Mouse (Mus musculus) brain, adult 10 weeks (tissue): ENCODE data around the gene Gm12184. TPM values are rescaled to one million over a fixed set of nuclear protein-coding genes. Genes with fewer than 3 reads are reported as not detected.

Source experiments
- polyA plus RNA-seq: library from polyadenylated mRNA; stranded (reverse); fragments of 350-450 nt; fragmentation: Illumina TruSeq; extraction: RNeasy Lipid Tissue Mini Kit (QIAGEN cat#74804); gene quantifications from one replicate; pipeline ENCODE4 v1.2.3, GENCODE M21; 2015; ENCODE audit warnings: low read depth, low replicate concordance

Gm12184 gene
- polyA plus RNA-seq, result 11.3 TPM

GRCm38 (mm10) chr11:48825979-48826751, at the start of gene Gm12184, which contains the start of gene Trim7:
TSS of gene Gm12184 (minus strand) at chr11:48826655.
TSS of gene Trim7 (plus strand) at chr11:48826140.

DNA sequence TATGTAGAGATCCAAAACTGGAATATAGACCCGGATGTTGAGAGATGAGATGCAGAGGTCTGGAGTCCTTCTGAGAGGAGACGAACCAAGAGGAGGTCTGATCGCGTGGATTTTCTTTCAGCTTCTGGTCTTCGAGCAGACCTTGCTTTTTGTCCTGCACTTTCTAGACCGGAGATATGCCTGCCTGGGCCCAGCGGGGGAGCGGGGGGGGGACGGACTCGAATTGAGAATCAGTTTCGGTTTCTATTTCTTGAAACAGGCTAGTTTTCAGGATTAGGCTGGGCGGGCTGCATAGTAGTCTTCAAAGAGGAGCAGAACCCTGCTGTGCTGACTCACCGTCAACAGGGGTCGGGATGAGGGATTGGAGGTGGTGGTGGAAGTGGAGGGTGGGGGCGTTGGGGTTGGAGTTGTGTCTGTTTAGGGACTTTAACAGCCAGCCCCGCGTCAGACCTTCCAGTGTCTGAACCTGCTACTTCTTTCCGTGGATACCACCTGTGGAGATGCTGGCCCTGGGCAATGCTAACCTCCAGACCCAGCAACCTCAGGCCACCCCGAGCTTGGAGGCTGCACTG, 44.8 kb upstream of the Gm12184 start, which contains the start of gene Irgm1:
TSS of gene Irgm1 (minus strand) at position 483 of the 572 bp plus-strand sequence.

DNA sequence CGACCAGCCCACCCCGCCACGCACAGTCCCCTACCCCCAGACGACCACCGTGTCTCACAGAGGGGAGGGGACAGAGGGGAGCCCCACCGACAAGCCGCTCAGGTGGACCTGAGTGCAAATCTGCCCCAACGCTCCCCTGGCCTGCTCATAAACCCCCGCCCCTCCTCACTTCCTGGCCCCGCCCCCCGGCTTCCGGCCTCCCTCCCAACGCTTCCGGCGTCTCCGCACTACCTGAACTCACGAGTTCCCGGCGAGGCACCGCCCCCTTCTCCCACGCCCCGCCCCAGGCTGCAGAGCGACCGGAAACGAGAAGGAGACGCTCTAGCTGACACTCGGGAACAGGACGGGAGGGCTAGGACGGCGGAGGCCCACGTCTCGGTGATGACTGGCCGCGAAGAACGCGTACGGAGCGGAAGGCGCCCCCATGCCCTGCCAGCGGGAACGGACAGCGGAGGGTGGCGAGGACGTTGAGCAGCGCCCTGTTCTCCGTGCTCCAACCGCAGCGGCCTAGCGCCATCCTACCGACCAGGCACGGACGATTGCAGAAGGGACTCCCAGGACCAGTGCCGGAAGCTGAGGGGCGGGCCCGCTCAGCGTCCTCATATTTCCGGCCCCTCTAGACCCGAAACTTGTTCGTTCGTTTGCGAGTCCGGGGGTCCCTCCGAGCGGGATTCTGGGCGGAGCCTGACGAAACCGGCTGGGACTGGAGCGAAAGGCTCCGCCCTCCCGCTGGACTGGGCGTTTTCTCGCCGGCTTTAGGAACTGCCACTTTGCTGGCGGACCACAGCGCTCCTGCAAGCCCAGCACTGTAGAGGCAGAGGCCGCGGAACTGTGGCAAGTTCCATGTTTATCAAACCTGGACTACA, 9.4 kb downstream of the Gm12184 start, which contains the start of gene Trim41:
TSS of gene Trim41 (minus strand) at position 554 of the 866 bp plus-strand sequence.

GRCm38 (mm10) chr11:48799921-48800701, 26.3 kb downstream of the Gm12184 start, which contains the start of gene Rack1:
TSS of gene Rack1 (plus strand) at chr11:48800332.

Other genes starting within 250 kb of the Gm12184 start
- gene Rack1, start 26.3 kb downstream of the Gm12184 start, polyA plus RNA-seq, result 450 TPM
- 34.2 TPM for gene Trim41, start 9.3 kb downstream of the Gm12184 start, polyA plus RNA-seq
- 3.4 TPM for gene Trim7, start 515 bp downstream of the Gm12184 start, polyA plus RNA-seq
- 12.1 TPM for gene Irgm1, start 45.0 kb upstream of the Gm12184 start, polyA plus RNA-seq
- not detected for gene Gm5431, start 75.6 kb upstream of the Gm12184 start, polyA plus RNA-seq
- gene Psme2b, start 119.5 kb upstream of the Gm12184 start, polyA plus RNA-seq, result 1.7 TPM
- gene Olfr56, start 152.2 kb upstream of the Gm12184 start, polyA plus RNA-seq, result not detected
- 1.6 TPM for gene 9930111J21Rik1, start 152.7 kb upstream of the Gm12184 start, polyA plus RNA-seq
- not detected for gene Gm12185, start 165.6 kb upstream of the Gm12184 start, polyA plus RNA-seq
- gene Tgtp1, start 167.5 kb upstream of the Gm12184 start, polyA plus RNA-seq, result 1.6 TPM
- 1.9 TPM for gene 9930111J21Rik2, start 224.6 kb upstream of the Gm12184 start, polyA plus RNA-seq
- 1.4 TPM for gene Tgtp2, start 237.6 kb upstream of the Gm12184 start, polyA plus RNA-seq
- gene Ifi47, start 249.9 kb upstream of the Gm12184 start, polyA plus RNA-seq, result 2.4 TPM